Mouse (Mus musculus) heart, postnatal 0 days (tissue): ENCODE measurements at regions not wholly inside any gene's neighbourhood (a gene's known extent, or its start where the extent isn't known, plus 50 kb on each side); places are given as distances from the start of the nearest gene placed in this dataset.

ENCODE experiments used
- CTCF ChIP-seq: IDR thresholded peaks from 2 replicates; pipeline ENCODE4 v1.5.1; 2016; ENCODE audit warnings: antibody characterized with exemption, control low read depth, low read depth
- EP300 ChIP-seq: IDR thresholded peaks from 2 replicates; pipeline ENCODE4 v1.6.1; 2016; ENCODE audit warnings: antibody characterized with exemption, low read depth

DNA sequence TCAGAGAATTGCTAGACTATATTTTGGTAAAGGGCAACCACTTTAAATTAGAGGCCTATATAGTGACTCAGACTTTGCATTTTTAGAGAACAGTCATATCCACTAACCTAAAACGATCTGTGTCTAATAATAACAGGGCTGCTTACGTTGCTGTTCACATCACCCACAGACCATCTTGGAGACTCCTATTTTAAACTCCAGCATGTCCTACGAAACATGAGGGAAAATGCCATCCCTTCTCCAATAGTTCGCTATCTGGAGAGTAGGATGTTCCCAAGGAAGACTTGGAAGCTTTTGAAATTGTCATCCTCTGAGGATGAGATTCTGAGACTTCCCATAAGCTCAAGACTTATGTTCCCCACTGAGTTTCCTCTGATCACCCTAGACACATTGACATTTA lies 518.6 kb downstream of the Gm9195 start:
- TF ChIP-seq CTCF (no peak), EP300 (no peak)
